15 mouse cellular contexts compared by ENCODE assay signal in the genomic region with DNA sequence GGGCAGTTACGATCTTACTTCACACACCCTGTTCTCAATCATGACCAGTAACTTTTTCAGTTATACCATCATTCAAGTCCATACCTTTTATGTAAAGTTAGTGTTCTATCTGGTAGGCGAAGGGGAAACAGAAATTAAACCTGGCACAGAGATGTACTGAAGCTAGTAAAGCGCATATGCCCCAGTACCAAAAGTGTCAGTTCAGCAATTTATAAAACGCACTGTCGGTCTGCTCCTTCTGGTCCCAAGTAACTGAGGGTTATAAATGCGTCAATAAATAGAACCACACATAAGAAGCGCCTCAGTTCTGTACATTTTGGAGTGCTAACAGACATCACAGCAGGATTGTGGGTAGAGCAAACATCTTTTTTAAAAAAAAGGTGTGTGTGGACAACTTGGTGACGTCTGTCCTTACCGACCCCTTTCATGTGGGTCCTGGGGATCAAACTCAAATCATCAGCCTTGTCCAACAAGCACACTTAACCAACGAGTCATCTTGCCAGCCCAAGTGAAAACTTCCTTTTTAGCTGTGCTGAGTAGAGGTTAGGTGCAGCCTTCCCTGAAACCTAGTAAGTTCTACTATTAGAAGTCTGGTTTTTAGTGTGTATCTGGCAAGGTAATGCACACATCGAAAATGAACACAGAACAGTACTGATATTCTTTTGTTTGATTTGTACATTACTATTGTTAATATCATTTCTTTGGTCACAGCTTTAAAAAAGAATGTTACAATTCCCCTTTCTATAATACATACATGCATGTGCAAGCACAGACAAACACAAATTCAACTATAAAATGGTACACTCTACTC.
DNase-seq lines count a peak whose midpoint lies in the region; ATAC-seq and TF ChIP-seq lines count a peak whose summit lies in the region.
"Had no signal": no experiment of that assay in that cellular context is flagged by ENCODE, and none has a peak within 500 bp of the region (broad histone marks: within the 10 kb centered on the region; RNA-seq: fewer than 3 reads in every experiment).

No protein-coding gene starts in this region.

- H3K4me1 ChIP-seq in forebrain, embryonic 15.5 days, result peaks cover 47% of the 10 kb centered on the region
- H3K4me1 ChIP-seq in forebrain, embryonic 12.5 days, result peaks cover 12% of the 10 kb centered on the region
- peaks cover 34% of the 10 kb centered on the region for H3K4me1 ChIP-seq in spleen, adult 2 months (ENCODE audit: control insufficient read depth, insufficient read depth, insufficient read length)
- peaks cover 9% of the 10 kb centered on the region; the same call in 1 of the 2 replicates for H3K4me1 ChIP-seq in brown adipose tissue, adult 24 weeks (ENCODE audit: control insufficient read depth, insufficient read depth, insufficient read length, low read length)

- H3K9me3 ChIP-seq in forebrain, embryonic 15.5 days, result no peaks in the 10 kb centered on the region
- no peaks in the 10 kb centered on the region for H3K9me3 ChIP-seq in forebrain, embryonic 12.5 days
- H3K9me3 ChIP-seq: embryonic facial prominence, embryonic 15.5 days; heart, embryonic 12.5 days; hindbrain, embryonic 12.5 days; liver, embryonic 15.5 days had no signal

- no peak for TF ChIP-seq CTCF in spleen, adult 2 months (IDR thresholded peaks at IDR 0.05; ENCODE audit: extremely low read depth, insufficient read depth, insufficient read length, insufficient replicate concordance)

- no peaks in the 10 kb centered on the region for H3K27me3 ChIP-seq in forebrain, embryonic 15.5 days
- H3K27me3 ChIP-seq in forebrain, embryonic 12.5 days, result no peaks in the 10 kb centered on the region
- no peaks in the 10 kb centered on the region for H3K27me3 ChIP-seq in spleen, adult 2 months (ENCODE audit: control insufficient read depth, insufficient read depth, low read length)
- H3K27me3 ChIP-seq: embryonic facial prominence, embryonic 15.5 days; heart, embryonic 12.5 days; hindbrain, embryonic 12.5 days; liver, embryonic 15.5 days had no signal

- H3K4me3 ChIP-seq in forebrain, embryonic 15.5 days, result no peak overlapping the region
- no peak overlapping the region for H3K4me3 ChIP-seq in forebrain, embryonic 12.5 days (replicated peaks)
- no peak overlapping the region for H3K4me3 ChIP-seq in spleen, adult 2 months (ENCODE audit: extremely low read depth, insufficient read depth, insufficient read length)
- H3K4me3 ChIP-seq in brown adipose tissue, adult 24 weeks (ENCODE audit: insufficient read depth, low read depth, low read length), result no peak overlapping the region
- H3K4me3 ChIP-seq: embryonic facial prominence, embryonic 15.5 days; heart, embryonic 12.5 days; hindbrain, embryonic 12.5 days; liver, embryonic 15.5 days had no signal

- WGBS in forebrain, embryonic 15.5 days, result 80% methylated on average over 11 of the region's 11 CpGs
- 95% methylated on average over 11 of the region's 11 CpGs for WGBS in forebrain, embryonic 12.5 days
- 32% methylated on average over 11 of the region's 11 CpGs for WGBS in spleen, adult 2 months

- DNase-seq in spleen, adult 2 months (ENCODE audit: low read depth in 1 of 2, low spot score in 2 of 2), result no peak
- DNase-seq in spleen, adult 18-20 months, result no peak
- no peak for DNase-seq in cerebellum, adult 11-12 months
- no peak for DNase-seq in layer of hippocampus, postnatal 25 days (ENCODE audit: extremely low spot score in 1 of 2, low spot score in 1 of 2)
- DNase-seq: adrenal gland, postnatal 10 days; kidney, adult 8-10 months; lung, postnatal 4 days had no signal

- no peak for TF ChIP-seq POLR2A in spleen, adult 2 months (IDR thresholded peaks at IDR 0.05; ENCODE audit: low read depth, low read length)

- H3K36me3 ChIP-seq in forebrain, embryonic 15.5 days, result no peaks in the 10 kb centered on the region
- H3K36me3 ChIP-seq in forebrain, embryonic 12.5 days (replicated peaks), result no peaks in the 10 kb centered on the region
- H3K36me3 ChIP-seq in spleen, adult 2 months (ENCODE audit: control insufficient read depth, insufficient read depth, low read length), result 0 out of 2 replicates have a peak, but pooled peaks cover 2% of the 10 kb centered on the region
- H3K36me3 ChIP-seq: embryonic facial prominence, embryonic 15.5 days; heart, embryonic 12.5 days; hindbrain, embryonic 12.5 days; liver, embryonic 15.5 days had no signal

- no peak overlapping the region for H3K4me2 ChIP-seq in forebrain, embryonic 15.5 days (replicated peaks)
- H3K4me2 ChIP-seq in forebrain, embryonic 12.5 days, result no peak overlapping the region
- H3K4me2 ChIP-seq: embryonic facial prominence, embryonic 15.5 days; heart, embryonic 12.5 days; hindbrain, embryonic 12.5 days; liver, embryonic 15.5 days had no signal

- H3K9ac ChIP-seq in forebrain, embryonic 15.5 days (replicated peaks), result no peak overlapping the region
- H3K9ac ChIP-seq in forebrain, embryonic 12.5 days, result no peak overlapping the region
- H3K9ac ChIP-seq: embryonic facial prominence, embryonic 15.5 days; heart, embryonic 12.5 days; hindbrain, embryonic 12.5 days; liver, embryonic 15.5 days had no signal

- no peak for ATAC-seq in forebrain, embryonic 15.5 days (replicated peaks)
- ATAC-seq in forebrain, embryonic 12.5 days (ENCODE audit: low FRiP score), result no peak
- peak; percentile 28; the same call in 1 of the 2 replicates for ATAC-seq in neutrophil, adult 5-6 weeks (ENCODE audit: extremely low read depth, insufficient number of reproducible peaks, low FRiP score, poor library complexity, severe bottlenecking)

- H3K27ac ChIP-seq in forebrain, embryonic 15.5 days (replicated peaks), result peak overlapping the region; percentile 24; the same call in 1 of the 2 replicates
- H3K27ac ChIP-seq in forebrain, embryonic 12.5 days, result no peak overlapping the region
- H3K27ac ChIP-seq in spleen, adult 2 months (ENCODE audit: insufficient read depth, low read length), result peak overlapping the region; percentile 71; the same call in 1 of the 2 replicates
- peak overlapping the region; percentile 19; the same call in 1 of the 2 replicates for H3K27ac ChIP-seq in brown adipose tissue, adult 24 weeks (replicated peaks; ENCODE audit: low read depth, low read length)
- H3K27ac ChIP-seq: embryonic facial prominence, embryonic 15.5 days; hindbrain, embryonic 12.5 days; liver, embryonic 15.5 days had no signal
